Mouse (Mus musculus): ENCODE measurements around the gene Polh. TPM values are rescaled to one million over a fixed set of nuclear protein-coding genes. Genes with fewer than 3 reads are reported as not detected.
A peak's percentile ranks its signal among the peaks of the same experiment; 100 is the strongest.

The Polh gene
- polyA plus RNA-seq, 1 experiment = 5.2 TPM

DNA sequence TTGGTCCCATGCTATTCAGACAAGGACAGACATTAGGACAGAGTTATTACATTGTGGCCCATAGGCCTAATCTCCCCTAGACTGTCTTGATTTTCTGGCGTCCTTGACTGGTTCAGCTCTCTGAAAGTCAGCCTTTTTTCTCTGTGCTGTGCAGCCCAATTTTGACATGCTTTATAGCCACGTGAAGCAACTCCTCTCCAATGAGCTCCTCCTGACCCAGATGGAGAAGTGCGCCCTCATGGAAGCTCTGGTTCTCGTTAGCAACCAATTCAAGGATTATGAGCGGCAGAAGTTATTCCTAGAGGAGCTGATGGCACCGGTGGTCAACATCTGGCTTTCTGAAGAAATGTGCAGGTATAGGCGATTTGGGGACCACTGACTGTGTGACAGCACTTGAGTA lies 25.1 kb upstream of the Polh start:
- no peaks in the 10 kb centered on the region for H3K27me3 ChIP-seq (ENCODE audit: control insufficient read depth, insufficient read depth, low read length)
- no peak overlapping the region for H3K27ac ChIP-seq (ENCODE audit: insufficient read depth, low read length)
- 93% methylated on average over 7 of the region's 7 CpGs for WGBS
- peaks cover 52% of the 10 kb centered on the region for H3K36me3 ChIP-seq (ENCODE audit: control insufficient read depth, insufficient read depth, low read length)
- DNase-seq (ENCODE audit: low read depth in 1 of 2, low spot score in 2 of 2) = no peak
- no peak overlapping the region for H3K4me3 ChIP-seq (ENCODE audit: extremely low read depth, insufficient read depth, insufficient read length)
- no peak for TF ChIP-seq CTCF (IDR thresholded peaks at IDR 0.05; ENCODE audit: extremely low read depth, insufficient read depth, insufficient read length, insufficient replicate concordance)
- no peak for TF ChIP-seq POLR2A (IDR thresholded peaks at IDR 0.05; ENCODE audit: low read depth, low read length)
- no peaks in the 10 kb centered on the region for H3K4me1 ChIP-seq (ENCODE audit: control insufficient read depth, insufficient read depth, insufficient read length)

DNA sequence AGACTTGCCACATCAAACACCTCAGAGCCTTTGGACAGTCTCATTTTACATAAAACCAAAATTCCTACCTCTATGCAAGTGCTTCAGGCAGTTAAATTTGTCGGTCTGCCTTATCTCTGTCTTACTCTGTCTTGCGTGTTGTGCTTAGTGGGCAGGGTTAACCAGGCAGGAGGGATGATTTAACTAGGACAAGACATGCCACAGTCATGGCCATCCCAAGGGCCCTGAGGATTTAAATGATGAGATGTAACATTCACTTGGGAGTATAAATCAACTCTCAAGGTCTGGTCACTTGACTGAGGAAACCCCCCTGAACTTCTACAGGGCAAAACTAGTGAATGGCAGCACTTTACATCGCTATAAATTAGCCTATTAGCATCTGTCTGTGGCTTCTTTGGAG lies 19.2 kb upstream of the Polh start:
- H3K27me3 ChIP-seq (ENCODE audit: control insufficient read depth, insufficient read depth, low read length) = no peaks in the 10 kb centered on the region
- no peak for DNase-seq (ENCODE audit: low read depth in 1 of 2, low spot score in 2 of 2)
- H3K4me3 ChIP-seq (ENCODE audit: extremely low read depth, insufficient read depth, insufficient read length) = no peak overlapping the region
- no peak for TF ChIP-seq CTCF (IDR thresholded peaks at IDR 0.05; ENCODE audit: extremely low read depth, insufficient read depth, insufficient read length, insufficient replicate concordance)
- TF ChIP-seq POLR2A (IDR thresholded peaks at IDR 0.05; ENCODE audit: low read depth, low read length) = no peak
- WGBS = 91% methylated on average over 3 of the region's 3 CpGs
- H3K4me1 ChIP-seq (ENCODE audit: control insufficient read depth, insufficient read depth, insufficient read length) = no peaks in the 10 kb centered on the region
- H3K36me3 ChIP-seq (ENCODE audit: control insufficient read depth, insufficient read depth, low read length) = peaks cover 54% of the 10 kb centered on the region
- no peak overlapping the region for H3K27ac ChIP-seq (ENCODE audit: insufficient read depth, low read length)

DNA sequence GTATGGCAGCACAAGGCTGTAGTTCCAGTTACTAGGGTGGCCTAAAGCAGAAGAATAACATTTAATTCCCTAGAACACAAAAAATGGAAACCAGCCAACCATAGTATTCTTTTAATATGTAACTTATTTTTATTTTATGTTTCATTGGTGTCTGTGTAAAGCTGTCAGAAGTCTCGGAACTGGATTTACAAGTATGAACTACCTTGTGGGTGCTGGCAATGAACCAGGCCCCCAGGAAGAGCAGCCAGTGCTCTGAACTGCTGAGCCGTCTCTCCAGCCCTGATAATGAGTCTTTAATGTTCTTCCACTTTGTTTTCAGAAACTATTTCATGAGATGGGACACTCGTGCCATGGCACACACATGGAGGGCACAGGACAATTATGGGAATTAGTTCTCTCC lies 8.1 kb upstream of the Polh start:
- H3K36me3 ChIP-seq (ENCODE audit: control insufficient read depth, insufficient read depth, low read length) = peaks cover 30% of the 10 kb centered on the region

DNA sequence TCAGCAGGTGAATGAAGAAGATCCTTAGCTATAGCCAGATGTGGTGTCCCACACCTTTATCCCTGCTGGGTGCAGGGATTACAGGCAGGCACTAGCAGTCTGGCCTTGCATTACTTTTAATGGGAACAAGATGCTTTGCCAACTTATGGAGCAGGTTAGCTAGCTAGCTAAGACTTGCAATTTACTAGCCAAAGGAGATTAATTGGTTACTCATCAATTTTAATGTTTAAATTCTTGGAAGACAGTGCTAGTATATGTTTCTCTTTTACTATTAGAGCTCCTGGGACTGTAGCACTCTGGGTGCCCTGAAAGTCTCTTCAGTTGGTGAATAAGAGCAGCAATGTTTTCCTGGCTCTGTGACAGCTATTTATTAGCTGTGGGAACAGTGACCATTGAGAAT lies 4.2 kb upstream of the Polh start:
- no peaks in the 10 kb centered on the region for H3K27me3 ChIP-seq (ENCODE audit: control insufficient read depth, insufficient read depth, low read length)
- no peak for DNase-seq (ENCODE audit: low read depth in 1 of 2, low spot score in 2 of 2)
- H3K4me1 ChIP-seq (ENCODE audit: control insufficient read depth, insufficient read depth, insufficient read length) = peaks cover 3% of the 10 kb centered on the region; the same call in 1 of the 2 replicates
- no peak overlapping the region for H3K4me3 ChIP-seq (ENCODE audit: extremely low read depth, insufficient read depth, insufficient read length)
- H3K36me3 ChIP-seq (ENCODE audit: control insufficient read depth, insufficient read depth, low read length) = peaks cover 19% of the 10 kb centered on the region
- TF ChIP-seq CTCF (IDR thresholded peaks at IDR 0.05; ENCODE audit: extremely low read depth, insufficient read depth, insufficient read length, insufficient replicate concordance) = no peak
- no peak for TF ChIP-seq POLR2A (IDR thresholded peaks at IDR 0.05; ENCODE audit: low read depth, low read length)
- H3K27ac ChIP-seq (ENCODE audit: insufficient read depth, low read length) = no peak overlapping the region

More for the DNA sequence above, 8.1 kb upstream of the Polh start:
- Histone ChIP-seq H3K4me3 (ENCODE audit: extremely low read depth, insufficient read depth, insufficient read length) (no peak overlapping the region), H3K27ac (ENCODE audit: insufficient read depth, low read length) (no peak overlapping the region), H3K27me3 (ENCODE audit: control insufficient read depth, insufficient read depth, low read length) (no peaks in the 10 kb centered on the region), H3K4me1 (ENCODE audit: control insufficient read depth, insufficient read depth, insufficient read length) (no peaks in the 10 kb centered on the region)
- no peak for TF ChIP-seq CTCF (IDR thresholded peaks at IDR 0.05; ENCODE audit: extremely low read depth, insufficient read depth, insufficient read length, insufficient replicate concordance)
- no peak for TF ChIP-seq POLR2A (IDR thresholded peaks at IDR 0.05; ENCODE audit: low read depth, low read length)
- WGBS = 91% methylated on average over 3 of the region's 3 CpGs
- DNase-seq (ENCODE audit: low read depth in 1 of 2, low spot score in 2 of 2) = no peak

DNA sequence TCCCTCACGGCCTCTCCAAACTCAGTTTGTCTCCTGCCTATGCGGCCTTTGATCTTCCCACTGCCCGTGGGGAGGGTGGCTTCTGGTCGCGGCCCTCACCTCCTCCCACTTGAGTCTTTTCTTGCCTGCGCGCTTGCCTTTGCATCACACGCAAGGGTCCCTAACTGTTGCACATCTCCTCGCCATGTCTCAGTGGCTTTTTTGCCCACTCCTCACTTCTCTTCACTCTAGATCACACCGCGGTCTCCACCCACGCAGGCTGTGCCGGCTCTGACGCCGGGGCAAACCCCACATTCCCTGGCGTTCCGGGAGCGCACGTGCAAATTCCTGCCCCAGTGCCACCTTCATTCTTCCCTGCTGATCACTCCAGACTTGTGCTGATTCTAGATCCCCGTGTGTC lies 633 bp upstream of the Polh start:
- Histone ChIP-seq H3K27ac (ENCODE audit: insufficient read depth, low read length) (peak overlapping the region; percentile 58), H3K4me1 (ENCODE audit: control insufficient read depth, insufficient read depth, insufficient read length) (peaks cover 5% of the 10 kb centered on the region; the same call in 1 of the 2 replicates), H3K36me3 (ENCODE audit: control insufficient read depth, insufficient read depth, low read length) (peaks cover 6% of the 10 kb centered on the region; the same call in 1 of the 2 replicates), H3K4me3 (ENCODE audit: extremely low read depth, insufficient read depth, insufficient read length) (peak overlapping the region; percentile 98), H3K27me3 (ENCODE audit: control insufficient read depth, insufficient read depth, low read length) (no peaks in the 10 kb centered on the region)
- TF ChIP-seq POLR2A (IDR thresholded peaks at IDR 0.05; ENCODE audit: low read depth, low read length) (no peak), CTCF (IDR thresholded peaks at IDR 0.05; ENCODE audit: extremely low read depth, insufficient read depth, insufficient read length, insufficient replicate concordance) (no peak)
- DNase-seq (ENCODE audit: low read depth in 1 of 2, low spot score in 2 of 2) = no peak
- WGBS = 1% methylated on average over 20 of the region's 20 CpGs

DNA sequence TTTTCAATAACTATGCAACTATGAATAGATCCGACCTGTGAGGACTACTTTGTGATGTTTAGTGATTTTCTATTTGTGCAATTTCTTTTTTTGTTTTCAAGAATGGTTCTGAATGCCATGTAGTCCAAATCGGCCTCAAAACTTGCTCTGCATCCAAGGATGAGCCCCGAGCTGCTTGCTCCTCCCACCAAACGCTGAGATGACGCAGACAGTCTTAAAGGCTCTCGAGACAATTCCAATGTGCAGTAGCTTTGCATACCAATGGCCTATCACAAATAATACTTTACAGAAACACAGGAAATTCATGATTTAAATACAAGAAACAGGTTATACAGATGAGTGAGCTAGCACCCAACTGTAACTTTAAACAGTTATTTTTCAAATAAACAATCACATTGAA lies 1.3 kb downstream of the Polh start:
- no peak for DNase-seq (ENCODE audit: low read depth in 1 of 2, low spot score in 2 of 2)
- H3K4me1 ChIP-seq (ENCODE audit: control insufficient read depth, insufficient read depth, insufficient read length) = peaks cover 5% of the 10 kb centered on the region; the same call in 1 of the 2 replicates
- TF ChIP-seq POLR2A (IDR thresholded peaks at IDR 0.05; ENCODE audit: low read depth, low read length) (no peak), CTCF (IDR thresholded peaks at IDR 0.05; ENCODE audit: extremely low read depth, insufficient read depth, insufficient read length, insufficient replicate concordance) (no peak)
- no peak overlapping the region for H3K27ac ChIP-seq (ENCODE audit: insufficient read depth, low read length)
- no peaks in the 10 kb centered on the region for H3K27me3 ChIP-seq (ENCODE audit: control insufficient read depth, insufficient read depth, low read length)
- H3K36me3 ChIP-seq (ENCODE audit: control insufficient read depth, insufficient read depth, low read length) = peaks cover 9% of the 10 kb centered on the region
- no peak overlapping the region; the same call in 1 of the 2 replicates for H3K4me3 ChIP-seq (ENCODE audit: extremely low read depth, insufficient read depth, insufficient read length)
- 51% methylated on average over 6 of the region's 6 CpGs for WGBS

DNA sequence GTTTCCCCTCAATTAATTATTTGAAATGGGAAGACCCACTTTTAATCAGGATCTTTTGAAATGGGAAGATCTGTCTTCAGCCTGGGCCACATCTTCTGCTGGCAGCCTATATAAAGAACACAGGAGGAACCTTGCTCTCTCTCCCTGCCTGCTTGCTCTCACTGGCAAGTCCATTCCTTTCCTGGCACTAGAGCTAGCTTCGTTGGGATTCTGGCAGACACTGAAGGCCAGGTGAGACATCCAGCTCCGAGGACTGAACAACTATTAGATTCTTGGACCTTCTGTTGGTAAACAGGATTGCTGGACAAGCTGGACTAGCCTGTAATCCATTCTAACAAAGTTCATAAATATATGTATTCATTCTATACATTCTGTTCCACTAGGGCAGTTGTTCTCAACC lies 13.6 kb downstream of the Polh start:
- no peak for DNase-seq (ENCODE audit: low read depth in 1 of 2, low spot score in 2 of 2)
- no peaks in the 10 kb centered on the region for H3K4me1 ChIP-seq (ENCODE audit: control insufficient read depth, insufficient read depth, insufficient read length)
- peaks cover 32% of the 10 kb centered on the region for H3K36me3 ChIP-seq (ENCODE audit: control insufficient read depth, insufficient read depth, low read length)
- no peak overlapping the region for H3K4me3 ChIP-seq (ENCODE audit: extremely low read depth, insufficient read depth, insufficient read length)
- no peaks in the 10 kb centered on the region for H3K27me3 ChIP-seq (ENCODE audit: control insufficient read depth, insufficient read depth, low read length)
- H3K27ac ChIP-seq (ENCODE audit: insufficient read depth, low read length) = no peak overlapping the region
- TF ChIP-seq CTCF (IDR thresholded peaks at IDR 0.05; ENCODE audit: extremely low read depth, insufficient read depth, insufficient read length, insufficient replicate concordance) (no peak), POLR2A (IDR thresholded peaks at IDR 0.05; ENCODE audit: low read depth, low read length) (no peak)
- WGBS = 91% methylated on average over 2 of the region's 2 CpGs

Data from spleen, adult 2 months (tissue).